Mouse (Mus musculus): ENCODE measurements around the gene Agpat4. TPM values are rescaled to one million over a fixed set of nuclear protein-coding genes. Genes with fewer than 3 reads are reported as not detected.

The Agpat4 gene
- total RNA-seq, 1 experiment: 45.7 TPM

DNA sequence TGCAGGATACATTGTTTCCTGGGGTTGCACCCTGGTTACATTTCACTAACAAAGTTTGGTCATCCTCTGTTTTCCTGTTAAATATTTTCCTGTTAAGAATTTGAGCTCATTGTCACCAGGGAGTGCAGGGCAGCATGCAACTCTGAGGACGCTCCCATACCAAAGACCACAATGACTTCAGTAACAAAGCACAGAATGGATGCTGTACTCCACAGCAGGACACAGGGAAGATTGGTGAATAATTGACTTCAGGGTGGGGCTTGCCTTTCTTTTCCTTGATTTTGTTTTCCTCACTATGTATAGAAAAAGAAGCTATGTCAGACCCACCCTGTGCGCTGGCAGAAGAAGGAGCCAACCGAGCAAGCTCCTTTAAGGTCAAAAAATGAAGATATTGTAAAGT is 38.2 kb downstream of the Agpat4 start:
- peaks cover 15% of the 10 kb centered on the region; the same call in 1 of the 2 replicates for H3K36me3 ChIP-seq (ENCODE audit: control insufficient read depth, insufficient read depth, low read length, poor library complexity, severe bottlenecking)
- peak overlapping the region; percentile 59; the same call in 1 of the 2 replicates for H3K27ac ChIP-seq (ENCODE audit: insufficient read depth, low read depth, low read length, poor library complexity, severe bottlenecking)
- H3K9me3 ChIP-seq (ENCODE audit: control insufficient read depth, insufficient read depth, low read depth, low read length): no peaks in the 10 kb centered on the region
- TF ChIP-seq HCFC1 (IDR thresholded peaks at IDR 0.05; ENCODE audit: borderline replicate concordance, insufficient read depth, low read length) (no peak), CHD2 (IDR thresholded peaks at IDR 0.05; ENCODE audit: low read depth, low read length) (no peak), ZNF384 (IDR thresholded peaks at IDR 0.05; ENCODE audit: low read depth, low read length) (no peak), MAFK (IDR thresholded peaks at IDR 0.05; ENCODE audit: insufficient read depth, low read depth, low read length) (no peak), ZC3H11A (IDR thresholded peaks at IDR 0.05; ENCODE audit: borderline replicate concordance, low read depth, low read length) (no peak)
- in situ Hi-C loops (cut with MboI; ENCODE audit: low sequenced_read_pairs in 2 of 2, unreplicated experiment in 2 of 2): no loop called here
- H3K4me1 ChIP-seq (ENCODE audit: control insufficient read depth in 2 of 2, insufficient read depth in 2 of 2, low read length in 2 of 2, poor library complexity in 1 of 2): peaks cover 7 to 28% of the 10 kb centered on the region in 2 experiments; a peak in 2 of 4 replicates
- H3K9ac ChIP-seq (ENCODE audit: insufficient read depth, low read depth, low read length, poor library complexity, severe bottlenecking): no peak overlapping the region; the same call in 1 of the 2 replicates
- no peak for DNase-seq (ENCODE audit: low read depth, low spot score)
- H3K4me3 ChIP-seq (ENCODE audit: insufficient read depth in 1 of 2, low read depth in 1 of 2, low read length in 2 of 2, poor library complexity in 1 of 2, severe bottlenecking in 1 of 2): no peak overlapping the region

DNA sequence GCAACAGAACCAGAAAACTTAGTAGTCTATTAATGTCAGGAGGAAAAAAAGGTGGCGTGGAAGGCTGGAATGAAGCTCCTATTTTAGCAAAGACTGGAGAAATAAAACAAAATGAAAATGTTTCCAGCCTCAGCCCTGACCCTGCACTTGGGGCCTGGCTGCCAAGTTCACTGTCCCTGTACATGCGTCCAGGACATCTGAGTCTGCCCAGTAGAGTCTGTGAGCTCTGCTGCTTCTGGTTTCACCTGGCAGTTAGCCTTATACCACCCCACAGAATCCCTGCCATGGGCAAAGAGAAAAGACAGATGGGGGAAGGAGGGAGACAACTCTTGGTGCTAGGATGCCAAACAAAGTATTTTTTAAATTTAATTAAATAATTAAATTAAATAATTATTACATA is 38.7 kb downstream of the Agpat4 start:
- in situ Hi-C loops (cut with MboI; ENCODE audit: low sequenced_read_pairs in 2 of 2, unreplicated experiment in 2 of 2): no loop called here
- Histone ChIP-seq H3K4me1 (ENCODE audit: control insufficient read depth in 2 of 2, insufficient read depth in 2 of 2, low read length in 2 of 2, poor library complexity in 1 of 2) (peaks cover 7 to 28% of the 10 kb centered on the region in 2 experiments; a peak in 2 of 4 replicates), H3K9me3 (ENCODE audit: control insufficient read depth, insufficient read depth, low read depth, low read length) (no peaks in the 10 kb centered on the region), H3K4me3 (ENCODE audit: insufficient read depth in 1 of 2, low read depth in 1 of 2, low read length in 2 of 2, poor library complexity in 1 of 2, severe bottlenecking in 1 of 2) (no peak overlapping the region), H3K27ac (ENCODE audit: insufficient read depth, low read depth, low read length, poor library complexity, severe bottlenecking) (peak overlapping the region; percentile 40; the same call in 1 of the 2 replicates), H3K36me3 (ENCODE audit: control insufficient read depth, insufficient read depth, low read length, poor library complexity, severe bottlenecking) (peaks cover 13% of the 10 kb centered on the region; the same call in 1 of the 2 replicates), H3K9ac (ENCODE audit: insufficient read depth, low read depth, low read length, poor library complexity, severe bottlenecking) (no peak overlapping the region)
- no peak for DNase-seq (ENCODE audit: low read depth, low spot score)
- TF ChIP-seq ZNF384 (IDR thresholded peaks at IDR 0.05; ENCODE audit: low read depth, low read length): no peak
- no peak for TF ChIP-seq HCFC1 (IDR thresholded peaks at IDR 0.05; ENCODE audit: borderline replicate concordance, insufficient read depth, low read length)
- no peak for TF ChIP-seq MAFK (IDR thresholded peaks at IDR 0.05; ENCODE audit: insufficient read depth, low read depth, low read length)
- TF ChIP-seq ZC3H11A (IDR thresholded peaks at IDR 0.05; ENCODE audit: borderline replicate concordance, low read depth, low read length): no peak
- TF ChIP-seq CHD2 (IDR thresholded peaks at IDR 0.05; ENCODE audit: low read depth, low read length): no peak

GRCm38 (mm10) chr17:12159187-12160060 is 40.9 kb downstream of the Agpat4 start:
- peaks cover 6% of the 10 kb centered on the region; the same call in 1 of the 2 replicates for H3K36me3 ChIP-seq (ENCODE audit: control insufficient read depth, insufficient read depth, low read length, poor library complexity, severe bottlenecking)
- H3K9me3 ChIP-seq (ENCODE audit: control insufficient read depth, insufficient read depth, low read depth, low read length): no peaks in the 10 kb centered on the region
- peak overlapping the region in 1 of 2 experiments; percentile 1; a peak in 1 of 4 replicates for H3K4me3 ChIP-seq (ENCODE audit: insufficient read depth in 1 of 2, low read depth in 1 of 2, low read length in 2 of 2, poor library complexity in 1 of 2, severe bottlenecking in 1 of 2)
- peak overlapping the region; percentile 36; the same call in 1 of the 2 replicates for H3K9ac ChIP-seq (ENCODE audit: insufficient read depth, low read depth, low read length, poor library complexity, severe bottlenecking)
- peaks cover 11 to 27% of the 10 kb centered on the region in 2 experiments for H3K4me1 ChIP-seq (ENCODE audit: control insufficient read depth in 2 of 2, insufficient read depth in 2 of 2, low read length in 2 of 2, poor library complexity in 1 of 2)
- no peak for DNase-seq (ENCODE audit: low read depth, low spot score)
- TF ChIP-seq HCFC1 (IDR thresholded peaks at IDR 0.05; ENCODE audit: borderline replicate concordance, insufficient read depth, low read length): no peak
- TF ChIP-seq ZNF384 (IDR thresholded peaks at IDR 0.05; ENCODE audit: low read depth, low read length): no peak
- TF ChIP-seq MAFK (IDR thresholded peaks at IDR 0.05; ENCODE audit: insufficient read depth, low read depth, low read length): no peak
- TF ChIP-seq ZC3H11A (IDR thresholded peaks at IDR 0.05; ENCODE audit: borderline replicate concordance, low read depth, low read length): no peak
- no peak for TF ChIP-seq CHD2 (IDR thresholded peaks at IDR 0.05; ENCODE audit: low read depth, low read length)
- H3K27ac ChIP-seq (ENCODE audit: insufficient read depth, low read depth, low read length, poor library complexity, severe bottlenecking): peak overlapping the region; percentile 82
- in situ Hi-C loops (cut with MboI; ENCODE audit: low sequenced_read_pairs in 2 of 2, unreplicated experiment in 2 of 2): no loop called here

GRCm38 (mm10) chr17:12160061-12160421 is 41.5 kb downstream of the Agpat4 start:
- Histone ChIP-seq H3K36me3 (ENCODE audit: control insufficient read depth, insufficient read depth, low read length, poor library complexity, severe bottlenecking) (peaks cover 6% of the 10 kb centered on the region; the same call in 1 of the 2 replicates), H3K9ac (ENCODE audit: insufficient read depth, low read depth, low read length, poor library complexity, severe bottlenecking) (no peak overlapping the region), H3K4me1 (ENCODE audit: control insufficient read depth in 2 of 2, insufficient read depth in 2 of 2, low read length in 2 of 2, poor library complexity in 1 of 2) (peaks cover 15 to 27% of the 10 kb centered on the region in 2 experiments), H3K4me3 (ENCODE audit: insufficient read depth in 1 of 2, low read depth in 1 of 2, low read length in 2 of 2, poor library complexity in 1 of 2, severe bottlenecking in 1 of 2) (0 out of 4 replicates have a peak overlapping the region, but pooled peaks of 1 of the 2 experiments have one; percentile 1), H3K9me3 (ENCODE audit: control insufficient read depth, insufficient read depth, low read depth, low read length) (no peaks in the 10 kb centered on the region), H3K27ac (ENCODE audit: insufficient read depth, low read depth, low read length, poor library complexity, severe bottlenecking) (peak overlapping the region; percentile 82)
- DNase-seq (ENCODE audit: low read depth, low spot score): no peak
- in situ Hi-C loops (cut with MboI; ENCODE audit: low sequenced_read_pairs in 2 of 2, unreplicated experiment in 2 of 2): no loop called here
- TF ChIP-seq ZNF384 (IDR thresholded peaks at IDR 0.05; ENCODE audit: low read depth, low read length) (no peak), HCFC1 (IDR thresholded peaks at IDR 0.05; ENCODE audit: borderline replicate concordance, insufficient read depth, low read length) (no peak), ZC3H11A (IDR thresholded peaks at IDR 0.05; ENCODE audit: borderline replicate concordance, low read depth, low read length) (no peak), MAFK (IDR thresholded peaks at IDR 0.05; ENCODE audit: insufficient read depth, low read depth, low read length) (no peak), CHD2 (IDR thresholded peaks at IDR 0.05; ENCODE audit: low read depth, low read length) (no peak)

Measured in ES-E14 (cell line).